Mouse (Mus musculus) kidney, postnatal 0 days (tissue): ENCODE measurements around the gene Spata25. TPM values are rescaled to one million over a fixed set of nuclear protein-coding genes. Genes with fewer than 3 reads are reported as not detected.
"Not testable (repeated sequence)": the region's sequence is repeated elsewhere in the genome, so short reads cannot be mapped to it uniquely, and the experiment has no call there.

Source experiments
- ATAC-seq: fragments of 200-750 bp; cut with Nextera tagmentation; replicated peaks from 2 replicates; pipeline ENCODE4 v1.8.0; 2017; ENCODE audit warnings: low read depth, moderate number of reproducible peaks, moderate TSS enrichment, moderate library complexity; ENCODE audit not compliant: low FRiP score
- DNase-seq: peaks from one replicate; pipeline ENCODE4 v3.0.0-alpha.2; 2016; ENCODE audit warnings: low spot score
- H3K27ac ChIP-seq: fragments of 300-500 bp; sonication (generic); 2 replicates; pipeline ENCODE4 v1.5.1; 2014; ENCODE audit warnings: mild to moderate bottlenecking
- H3K27me3 ChIP-seq: fragments of 300-500 bp; sonication (generic); 2 replicates; pipeline ENCODE4 v1.6.1; 2014; ENCODE audit warnings: low read length, mixed read lengths; ENCODE audit not compliant: insufficient read depth
- H3K36me3 ChIP-seq: fragments of 300-500 bp; sonication (generic); 2 replicates; pipeline ENCODE4 v1.6.1; 2014; ENCODE audit warnings: low read length, mixed read lengths; ENCODE audit not compliant: insufficient read depth
- H3K4me1 ChIP-seq: fragments of 300-500 bp; sonication (generic); replicated peaks from 2 replicates; pipeline ENCODE4 v1.6.1; 2014; ENCODE audit warnings: antibody characterized with exemption, low read length, mixed read lengths; ENCODE audit not compliant: insufficient read depth
- H3K4me2 ChIP-seq: fragments of 300-500 bp; sonication (generic); 2 replicates; pipeline ENCODE4 v1.6.1; 2014; ENCODE audit warnings: mild to moderate bottlenecking, low read length, moderate library complexity, mixed read lengths
- H3K4me3 ChIP-seq: fragments of 300-500 bp; sonication (generic); replicated peaks from 2 replicates; pipeline ENCODE4 v1.5.1; 2014; ENCODE audit warnings: low read depth, low read length
- H3K9ac ChIP-seq: fragments of 300-500 bp; sonication (generic); 2 replicates; pipeline ENCODE4 v1.6.1; 2014; ENCODE audit warnings: low read depth, low read length
- H3K9me3 ChIP-seq: fragments of 300-500 bp; sonication (generic); replicated peaks from 2 replicates; pipeline ENCODE4 v1.6.1; 2016; ENCODE audit warnings: low read length, inconsistent platforms, mixed read lengths
- CTCF ChIP-seq: IDR thresholded peaks from 2 replicates; pipeline ENCODE4 v1.5.1; 2016; ENCODE audit warnings: antibody characterized with exemption, low read depth, mild to moderate bottlenecking, moderate library complexity
- WGBS: fragments of 180-500 bp; shearing (Covaris S2); extraction: QIAGEN DNeasy Blood & Tissue Kit; methylation state at CpG from one replicate; pipeline ENCODE4 v1.1.7; 2014; 5-methylcytosine and 5-hydroxymethylcytosine counted together
- polyA plus RNA-seq: library from polyadenylated mRNA; unstranded; fragments of >200 nt; fragmentation: Nextera tagmentation; extraction: Ambion mirVana; gene quantifications from 2 replicates; pipeline ENCODE4 v1.2.1, GENCODE M21; 2015

The Spata25 gene
- polyA plus RNA-seq, 1 experiment from 2014 or later, result not detected

DNA sequence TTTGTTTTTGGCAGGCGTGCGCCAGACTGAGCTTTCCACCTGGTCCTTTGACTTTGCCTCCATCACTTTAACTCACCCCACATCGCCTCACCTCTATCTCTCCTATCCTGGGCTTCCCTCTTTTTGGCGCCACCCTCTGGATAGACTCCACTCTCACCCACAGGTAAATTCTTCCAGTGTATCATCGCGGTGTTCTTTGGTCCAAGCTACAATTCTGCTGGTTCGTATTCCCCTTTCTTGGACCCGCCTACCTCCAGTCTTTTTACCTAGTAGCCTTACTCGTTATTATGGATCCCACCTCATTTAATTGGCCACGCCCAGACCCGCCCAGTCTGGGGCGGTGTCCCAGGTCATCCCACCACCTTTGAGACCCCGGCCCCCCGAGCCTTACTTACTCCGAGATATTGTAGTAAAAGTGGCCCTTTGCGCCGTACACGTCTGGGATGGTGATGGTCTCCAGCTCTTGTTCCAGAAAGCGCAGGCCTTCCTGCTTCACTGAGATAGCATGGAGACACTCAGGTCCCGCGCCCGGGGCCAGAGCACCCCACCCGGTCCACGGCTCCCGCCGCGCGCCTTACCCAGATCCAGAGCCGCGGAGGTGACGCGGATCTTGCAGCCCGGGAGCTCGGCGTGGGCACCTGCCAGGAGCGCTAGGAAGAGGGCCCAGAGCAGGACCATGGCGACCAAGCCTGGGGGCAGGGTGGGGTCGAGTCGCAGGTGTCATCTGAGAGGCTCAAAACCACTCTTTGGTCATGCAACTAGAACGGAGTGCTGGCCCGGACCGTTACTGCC lies 28.2 kb upstream of the Spata25 start:
- ATAC-seq (peak; percentile 17; the same call in 1 of the 2 replicates), DNase-seq (no peak)
- Histone ChIP-seq H3K27ac (no peak overlapping the region), H3K4me2 (peak overlapping the region; percentile 95), H3K36me3 (no peaks in the 10 kb centered on the region), H3K9me3 (no peaks in the 10 kb centered on the region), H3K4me1 (peaks cover 12% of the 10 kb centered on the region; the same call in 1 of the 2 replicates), H3K4me3 (peak overlapping the region; percentile 39), H3K9ac (peak overlapping the region; percentile 62; the same call in 1 of the 2 replicates), H3K27me3 (no peaks in the 10 kb centered on the region; the same call in 1 of the 2 replicates)
- WGBS, result 2% methylated on average over 42 of the region's 42 CpGs
- TF ChIP-seq CTCF, result peak; percentile 33; the same call in 1 of the 2 replicates

DNA sequence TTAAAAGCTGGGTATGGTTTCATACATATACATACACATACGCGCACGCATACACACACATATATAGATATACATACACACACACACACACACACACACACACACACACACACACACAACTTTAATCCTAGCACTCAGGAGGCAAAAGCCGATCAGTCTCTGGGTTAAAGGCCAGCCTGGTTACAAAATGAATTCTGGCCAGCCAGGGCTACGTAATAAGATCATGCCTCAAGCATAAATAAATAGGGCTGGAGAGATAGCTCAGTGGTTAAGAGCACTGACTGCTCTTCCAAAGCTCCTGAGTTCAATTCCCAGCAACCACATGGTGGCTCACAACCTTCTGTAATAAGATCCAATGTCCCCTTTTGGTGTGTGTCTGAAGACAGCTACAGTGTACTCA lies 27.2 kb upstream of the Spata25 start:
- not testable (repeated sequence) for H3K27me3 ChIP-seq, DNase-seq, ATAC-seq, H3K9me3 ChIP-seq, H3K4me3 ChIP-seq, H3K4me2 ChIP-seq, H3K36me3 ChIP-seq, H3K27ac ChIP-seq, H3K9ac ChIP-seq
- peaks cover 12% of the 10 kb centered on the region; the same call in 1 of the 2 replicates for H3K4me1 ChIP-seq
- 81% methylated on average over 5 of the region's 5 CpGs for WGBS

DNA sequence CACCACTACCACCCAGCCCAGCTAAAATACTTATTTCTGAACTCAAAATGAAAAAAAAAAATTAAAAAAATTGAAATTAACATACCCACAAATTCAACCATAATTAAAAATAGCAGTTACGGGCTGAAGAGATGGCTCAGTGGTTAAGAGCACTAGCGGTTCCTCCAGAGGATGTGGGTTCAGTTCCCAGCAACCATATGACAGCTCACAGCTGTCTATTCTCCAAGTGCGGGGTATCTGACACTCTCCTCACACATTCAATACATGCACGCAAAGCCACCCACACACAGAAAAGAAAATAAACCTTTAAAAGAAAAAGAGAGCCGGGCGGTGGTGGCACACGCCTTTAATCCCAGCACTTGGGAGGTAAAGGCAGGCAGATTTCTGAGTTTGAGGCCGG lies 21.7 kb upstream of the Spata25 start:
- no peaks in the 10 kb centered on the region; the same call in 1 of the 2 replicates for H3K27me3 ChIP-seq
- H3K9me3 ChIP-seq, result no peaks in the 10 kb centered on the region
- no peak overlapping the region for H3K9ac ChIP-seq
- 41% methylated on average over 8 of the region's 8 CpGs for WGBS
- ATAC-seq, result no peak
- no peaks in the 10 kb centered on the region for H3K36me3 ChIP-seq
- no peaks in the 10 kb centered on the region for H3K4me1 ChIP-seq
- H3K4me2 ChIP-seq, result no peak overlapping the region
- no peak overlapping the region for H3K27ac ChIP-seq
- TF ChIP-seq CTCF, result no peak
- no peak overlapping the region for H3K4me3 ChIP-seq
- no peak for DNase-seq

DNA sequence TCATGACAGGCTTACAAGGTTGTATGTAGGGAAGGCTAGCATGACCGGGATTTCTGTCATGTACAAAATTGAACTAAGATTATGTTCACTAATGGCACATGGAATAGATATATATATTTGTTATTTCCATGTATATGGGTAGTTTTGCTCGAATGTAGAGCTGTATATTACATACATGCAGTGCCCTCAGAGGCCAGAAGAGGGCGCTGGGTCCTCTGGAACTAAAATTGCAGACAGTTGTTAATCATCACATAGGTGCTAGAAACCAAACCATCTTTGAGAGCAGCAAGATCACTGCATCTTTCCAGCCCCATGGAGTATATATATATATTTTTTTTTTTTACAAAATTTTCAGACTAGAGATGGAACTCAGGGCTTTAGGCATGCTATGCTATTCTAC lies 17.4 kb upstream of the Spata25 start:
- H3K4me1 ChIP-seq, result no peaks in the 10 kb centered on the region
- peak; percentile 59 for TF ChIP-seq CTCF
- no peaks in the 10 kb centered on the region for H3K27me3 ChIP-seq
- H3K9ac ChIP-seq, result no peak overlapping the region
- DNase-seq (no peak), ATAC-seq (no peak)
- no peak overlapping the region for H3K27ac ChIP-seq
- no peaks in the 10 kb centered on the region for H3K9me3 ChIP-seq
- no peak overlapping the region for H3K4me3 ChIP-seq
- 54% methylated on average over 3 of the region's 3 CpGs for WGBS
- no peak overlapping the region for H3K4me2 ChIP-seq
- H3K36me3 ChIP-seq, result no peaks in the 10 kb centered on the region

DNA sequence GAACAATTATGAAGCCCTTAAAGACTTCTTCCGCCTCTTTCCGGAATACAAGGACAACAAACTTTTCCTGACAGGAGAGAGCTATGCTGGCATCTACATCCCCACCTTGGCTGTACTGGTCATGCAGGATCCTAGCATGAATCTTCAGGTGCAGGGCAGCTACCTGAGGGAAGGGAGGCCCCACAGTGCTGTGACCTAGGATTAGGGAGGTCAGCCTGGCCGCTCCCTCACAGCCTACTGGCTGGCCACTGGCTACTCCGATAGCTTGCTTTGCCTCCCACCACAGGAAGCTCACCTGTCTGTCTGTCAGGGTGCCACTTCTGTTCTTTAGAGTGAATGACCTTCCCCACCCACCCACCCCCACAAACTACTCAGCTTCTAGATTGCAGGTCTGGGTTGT lies 6.8 kb upstream of the Spata25 start:
- Histone ChIP-seq H3K36me3 (peaks cover 38% of the 10 kb centered on the region), H3K4me1 (peaks cover 13% of the 10 kb centered on the region; the same call in 1 of the 2 replicates), H3K4me2 (peak overlapping the region; percentile 99; the same call in 1 of the 2 replicates), H3K9me3 (no peaks in the 10 kb centered on the region), H3K4me3 (no peak overlapping the region), H3K27ac (no peak overlapping the region), H3K9ac (no peak overlapping the region), H3K27me3 (no peaks in the 10 kb centered on the region)
- ATAC-seq, result no peak
- TF ChIP-seq CTCF, result no peak
- no peak for DNase-seq
- WGBS, result 94% methylated on average over 4 of the region's 4 CpGs

DNA sequence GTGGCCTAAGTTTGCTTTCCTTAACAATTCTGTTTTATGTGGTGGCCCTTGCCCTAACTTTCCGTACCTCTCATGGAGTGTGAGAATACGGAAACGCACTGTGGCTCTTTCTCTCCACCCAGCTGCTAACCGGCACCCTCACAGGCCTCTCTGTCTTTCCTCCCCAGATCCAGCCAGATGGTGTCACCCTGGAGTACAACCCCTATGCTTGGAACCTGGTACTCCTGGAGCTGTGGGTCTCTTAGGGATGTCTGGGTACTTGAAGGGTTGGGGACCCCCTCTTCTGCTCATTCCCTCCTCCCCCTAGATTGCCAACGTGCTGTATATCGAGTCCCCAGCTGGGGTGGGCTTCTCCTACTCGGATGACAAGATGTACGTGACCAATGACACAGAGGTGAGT lies 6.2 kb upstream of the Spata25 start:
- 0 out of 2 replicates have a peak, but pooled peaks have one; percentile 27 for TF ChIP-seq CTCF
- peak overlapping the region; percentile 66 for H3K4me3 ChIP-seq
- ATAC-seq, result no peak
- H3K27me3 ChIP-seq, result no peaks in the 10 kb centered on the region
- peaks cover 31% of the 10 kb centered on the region for H3K36me3 ChIP-seq
- H3K4me2 ChIP-seq, result peak overlapping the region; percentile 99
- H3K9ac ChIP-seq, result peak overlapping the region; percentile 74
- H3K9me3 ChIP-seq, result no peaks in the 10 kb centered on the region
- H3K27ac ChIP-seq, result no peak overlapping the region
- DNase-seq, result peak; percentile 17
- 38% methylated on average over 8 of the region's 8 CpGs for WGBS
- peaks cover 13% of the 10 kb centered on the region; the same call in 1 of the 2 replicates for H3K4me1 ChIP-seq
